Mouse (Mus musculus) cerebellum, adult 2 months (tissue): ENCODE measurements around the gene Desi1.

Source experiments
- CTCF ChIP-seq: fragments of 200-500 bp; IDR thresholded peaks from 2 replicates; pipeline ENCODE4 v1.5.1; 2011; ENCODE audit warnings: low read depth, mild to moderate bottlenecking, control low read depth, low read length, moderate library complexity, borderline replicate concordance; ENCODE audit not compliant: insufficient read depth
- POLR2A ChIP-seq: fragments of 200-500 bp; IDR thresholded peaks from 2 replicates; pipeline ENCODE4 v1.6.1; 2011; ENCODE audit warnings: low read length, control low read depth, borderline replicate concordance; ENCODE audit not compliant: insufficient read depth

DNA sequence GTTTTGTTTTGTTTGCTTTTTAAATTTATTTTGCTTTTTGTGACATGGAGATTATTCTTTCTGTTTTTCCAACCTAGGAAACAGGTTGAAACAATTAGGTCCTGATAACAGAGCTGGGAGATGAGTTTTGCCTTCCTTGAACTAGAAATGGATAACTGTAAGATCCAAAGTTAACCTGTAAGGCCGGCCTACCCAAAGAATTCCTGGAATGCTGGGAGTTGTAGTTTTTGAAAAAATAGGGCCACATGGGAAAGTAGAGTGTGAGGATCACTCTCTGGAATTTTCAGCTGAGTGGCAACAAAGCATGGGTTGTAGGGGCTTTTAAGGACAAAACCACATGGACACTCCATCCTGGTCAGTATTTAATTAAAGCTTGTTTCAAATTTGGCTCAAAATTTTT, 51.5 kb downstream of the Desi1 start:
- TF ChIP-seq POLR2A (no peak), CTCF (no peak)
